Mouse (Mus musculus): ENCODE data around the gene Sgsm1. TPM values are rescaled to one million over a fixed set of nuclear protein-coding genes. Genes with fewer than 3 reads are reported as not detected.

The Sgsm1 gene
- polyA plus RNA-seq, 1 experiment, result 73.9 TPM

DNA sequence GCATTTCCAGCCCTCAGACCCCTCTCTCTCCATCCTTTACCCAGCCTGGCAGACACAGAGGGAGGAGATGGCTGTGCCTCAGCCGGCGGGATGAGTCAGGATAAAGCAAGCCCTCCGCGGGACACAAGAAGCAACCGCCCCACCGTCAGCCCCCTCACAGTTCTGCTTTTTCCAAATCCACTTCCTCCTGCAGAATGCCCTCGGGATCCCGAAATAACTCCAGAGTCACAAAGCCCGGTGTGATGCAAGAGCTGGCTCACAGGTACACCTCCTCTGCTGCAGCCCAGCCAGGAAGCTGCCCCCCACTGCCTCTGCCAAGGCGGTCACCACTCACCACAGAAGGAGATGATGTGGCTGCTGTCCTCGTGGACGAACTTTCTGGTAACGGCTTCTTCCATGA, 22.1 kb downstream of the Sgsm1 start:
- no peaks in the 10 kb centered on the region for H3K27me3 ChIP-seq (ENCODE audit: control insufficient read depth, insufficient read depth, low read length)
- DNase-seq, result peak; percentile 59

DNA sequence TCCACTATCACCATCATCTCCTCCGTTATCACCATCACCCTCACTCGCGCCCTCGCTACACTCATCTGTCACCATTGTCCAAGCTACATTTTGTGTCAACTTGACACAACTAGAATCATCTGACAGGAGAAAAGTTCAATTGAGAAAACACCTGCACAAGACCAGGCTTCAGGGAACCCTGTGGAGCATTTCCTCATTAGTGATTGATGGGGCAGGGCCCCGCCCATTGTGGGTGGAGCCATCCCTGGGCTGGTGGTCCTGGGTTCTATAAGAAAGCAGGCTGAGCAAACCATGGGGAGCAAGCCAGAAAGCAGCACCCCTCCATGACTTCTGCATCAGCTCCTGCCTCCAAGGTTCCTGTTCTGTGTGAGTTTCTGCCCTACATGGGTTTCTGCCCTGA, 22.8 kb downstream of the Sgsm1 start:
- Histone ChIP-seq H3K27ac (ENCODE audit: insufficient read depth, low read length) (peak overlapping the region; percentile 60; the same call in 1 of the 2 replicates), H3K4me1 (ENCODE audit: control insufficient read depth, insufficient read depth, low read length) (peaks cover 53% of the 10 kb centered on the region), H3K4me3 (replicated peaks; ENCODE audit: insufficient read depth, low read depth, low read length) (no peak overlapping the region), H3K27me3 (ENCODE audit: control insufficient read depth, insufficient read depth, low read length) (no peaks in the 10 kb centered on the region)
- no peak for DNase-seq
- TF ChIP-seq POLR2A (IDR thresholded peaks at IDR 0.05; ENCODE audit: borderline replicate concordance, insufficient read depth, low read length), result no peak
- WGBS, result 73% methylated on average over 5 of the region's 5 CpGs

More for the DNA sequence above, 22.1 kb downstream of the Sgsm1 start:
- H3K4me3 ChIP-seq (replicated peaks; ENCODE audit: insufficient read depth, low read depth, low read length), result no peak overlapping the region
- TF ChIP-seq CTCF (IDR thresholded peaks at IDR 0.05; ENCODE audit: borderline replicate concordance, insufficient read depth, low read depth, low read length), result no peak
- TF ChIP-seq POLR2A (IDR thresholded peaks at IDR 0.05; ENCODE audit: borderline replicate concordance, insufficient read depth, low read length), result no peak
- H3K4me1 ChIP-seq (ENCODE audit: control insufficient read depth, insufficient read depth, low read length), result peaks cover 60% of the 10 kb centered on the region
- H3K27ac ChIP-seq (ENCODE audit: insufficient read depth, low read length), result peak overlapping the region; percentile 60
- 30% methylated on average over 13 of the region's 13 CpGs for WGBS

DNA sequence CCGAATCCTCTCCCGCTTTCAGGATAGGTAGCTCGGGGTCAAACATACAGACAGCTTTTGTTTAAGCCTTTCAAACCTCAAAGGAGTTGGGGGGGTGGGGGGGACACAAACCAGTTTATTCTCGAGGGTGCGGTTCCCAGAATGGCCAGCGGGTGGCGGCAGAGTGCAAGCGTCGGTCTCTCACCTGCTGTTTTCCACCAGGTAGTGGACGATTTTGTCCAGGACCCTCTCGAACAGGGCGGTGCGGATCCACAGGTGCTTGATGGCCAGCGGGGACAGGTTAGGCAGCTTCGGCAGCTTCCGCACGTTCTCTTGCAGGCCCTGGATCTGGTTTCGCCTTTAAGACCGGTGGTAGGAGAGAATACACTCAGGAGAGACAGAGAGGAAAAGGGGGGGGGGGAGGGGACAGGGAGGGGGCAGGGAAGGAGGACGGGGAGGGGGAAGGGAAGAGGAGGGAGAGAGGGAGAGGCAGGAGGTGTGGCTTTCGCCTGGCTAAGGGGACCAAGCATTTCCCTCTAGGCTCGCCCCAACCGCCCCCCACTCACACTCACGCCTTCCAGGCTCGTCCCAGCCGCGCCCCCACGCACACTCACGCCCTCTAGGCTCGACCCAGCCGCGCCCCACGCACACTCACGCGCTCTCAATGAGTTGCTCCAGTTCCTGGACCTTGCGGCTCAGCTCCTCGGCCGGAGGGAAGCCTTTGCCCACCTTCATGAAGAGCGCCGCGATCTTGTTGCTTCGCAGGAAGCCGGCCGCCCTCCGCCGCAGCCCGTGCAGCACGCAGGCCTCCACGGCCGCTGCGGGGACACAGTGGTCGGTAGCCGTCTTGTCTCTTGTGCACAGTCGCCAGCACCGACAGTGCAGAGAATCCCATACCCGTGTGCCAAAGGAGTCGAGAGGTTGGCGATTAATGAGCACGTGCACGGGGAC, 23.7 kb downstream of the Sgsm1 start:
- TF ChIP-seq CTCF (IDR thresholded peaks at IDR 0.05; ENCODE audit: borderline replicate concordance, insufficient read depth, low read depth, low read length) (peak; percentile 80), POLR2A (IDR thresholded peaks at IDR 0.05; ENCODE audit: borderline replicate concordance, insufficient read depth, low read length) (no peak)
- DNase-seq, result peak; percentile 79 to 92
- WGBS, result 13% methylated on average over 58 of the region's 60 CpGs
- H3K4me3 ChIP-seq (replicated peaks; ENCODE audit: insufficient read depth, low read depth, low read length), result peak overlapping the region; percentile 39
- H3K27me3 ChIP-seq (ENCODE audit: control insufficient read depth, insufficient read depth, low read length), result no peaks in the 10 kb centered on the region
- H3K27ac ChIP-seq (ENCODE audit: insufficient read depth, low read length), result no peak overlapping the region
- peaks cover 44% of the 10 kb centered on the region for H3K4me1 ChIP-seq (ENCODE audit: control insufficient read depth, insufficient read depth, low read length)

DNA sequence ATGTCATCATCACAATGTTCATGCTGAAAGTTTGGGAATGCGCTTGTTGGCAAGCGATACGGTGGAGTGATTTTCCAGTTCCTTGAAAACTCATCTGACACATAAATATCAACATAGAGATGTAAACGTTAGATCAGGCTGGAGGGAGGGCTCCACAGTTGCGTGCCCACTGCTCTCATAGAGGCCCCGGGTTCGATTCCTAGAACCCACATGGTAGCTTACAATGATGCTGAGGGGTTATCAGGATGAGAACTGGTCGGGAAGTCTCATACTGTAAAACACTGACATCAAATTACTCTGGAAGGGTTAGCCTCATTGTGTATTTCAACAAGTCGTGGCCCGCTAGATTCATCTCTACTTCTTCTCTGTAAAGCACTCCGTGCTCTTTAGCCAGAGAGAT, 24.5 kb downstream of the Sgsm1 start:
- WGBS, result 77% methylated on average over 11 of the region's 11 CpGs

DNA sequence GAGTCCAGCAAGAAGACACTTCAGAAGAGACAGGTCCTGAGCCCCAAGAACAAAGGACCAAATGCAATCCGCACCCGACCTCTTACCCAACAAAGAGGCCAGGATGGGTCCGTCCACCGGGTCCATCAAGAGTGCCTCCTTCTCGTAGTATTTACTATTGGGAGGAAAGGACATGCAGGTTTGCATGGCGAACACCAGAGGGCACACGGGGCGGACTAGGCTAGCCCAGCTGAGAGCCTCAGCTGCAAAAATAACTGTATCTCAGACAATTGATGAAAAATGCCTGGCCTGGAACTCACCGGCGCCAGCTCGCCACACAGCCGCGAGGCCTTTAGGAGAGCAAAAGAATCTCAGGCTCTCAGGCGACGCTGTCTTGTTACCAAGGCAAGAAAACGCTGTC, 25.0 kb downstream of the Sgsm1 start:
- 65% methylated on average over 16 of the region's 16 CpGs for WGBS
- Histone ChIP-seq H3K4me3 (replicated peaks; ENCODE audit: insufficient read depth, low read depth, low read length) (no peak overlapping the region), H3K4me1 (ENCODE audit: control insufficient read depth, insufficient read depth, low read length) (peaks cover 37% of the 10 kb centered on the region), H3K27ac (ENCODE audit: insufficient read depth, low read length) (no peak overlapping the region), H3K27me3 (ENCODE audit: control insufficient read depth, insufficient read depth, low read length) (no peaks in the 10 kb centered on the region)
- peak; percentile 32; the same call in 1 of the 2 replicates for TF ChIP-seq CTCF (IDR thresholded peaks at IDR 0.05; ENCODE audit: borderline replicate concordance, insufficient read depth, low read depth, low read length)
- TF ChIP-seq POLR2A (IDR thresholded peaks at IDR 0.05; ENCODE audit: borderline replicate concordance, insufficient read depth, low read length), result no peak
- no peak for DNase-seq

More for the DNA sequence above, 24.5 kb downstream of the Sgsm1 start:
- Histone ChIP-seq H3K4me1 (ENCODE audit: control insufficient read depth, insufficient read depth, low read length) (peaks cover 43% of the 10 kb centered on the region), H3K4me3 (replicated peaks; ENCODE audit: insufficient read depth, low read depth, low read length) (no peak overlapping the region), H3K27ac (ENCODE audit: insufficient read depth, low read length) (no peak overlapping the region), H3K27me3 (ENCODE audit: control insufficient read depth, insufficient read depth, low read length) (no peaks in the 10 kb centered on the region)
- TF ChIP-seq CTCF (IDR thresholded peaks at IDR 0.05; ENCODE audit: borderline replicate concordance, insufficient read depth, low read depth, low read length), result no peak
- no peak for TF ChIP-seq POLR2A (IDR thresholded peaks at IDR 0.05; ENCODE audit: borderline replicate concordance, insufficient read depth, low read length)
- no peak for DNase-seq

DNA sequence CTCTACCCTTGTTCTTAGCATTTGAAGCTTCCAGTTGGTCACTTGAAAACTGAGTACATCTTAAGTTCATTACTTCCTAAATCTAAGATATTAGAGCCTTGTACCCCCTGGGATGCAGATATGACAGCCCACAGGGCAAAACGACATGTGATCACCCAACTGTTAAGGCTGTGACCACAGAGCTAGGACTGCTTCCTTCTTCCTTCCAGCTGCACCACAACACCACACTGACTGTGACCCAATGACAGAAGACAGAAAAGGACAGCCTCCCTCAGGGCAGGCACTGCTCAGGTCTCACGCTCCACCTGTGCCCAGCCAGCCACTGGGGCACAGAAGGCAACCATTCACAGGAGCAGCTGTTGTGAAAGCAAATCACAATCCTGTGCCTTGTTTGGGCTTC, 26.9 kb downstream of the Sgsm1 start:
- DNase-seq, result no peak
- TF ChIP-seq POLR2A (IDR thresholded peaks at IDR 0.05; ENCODE audit: borderline replicate concordance, insufficient read depth, low read length), result no peak

DNA sequence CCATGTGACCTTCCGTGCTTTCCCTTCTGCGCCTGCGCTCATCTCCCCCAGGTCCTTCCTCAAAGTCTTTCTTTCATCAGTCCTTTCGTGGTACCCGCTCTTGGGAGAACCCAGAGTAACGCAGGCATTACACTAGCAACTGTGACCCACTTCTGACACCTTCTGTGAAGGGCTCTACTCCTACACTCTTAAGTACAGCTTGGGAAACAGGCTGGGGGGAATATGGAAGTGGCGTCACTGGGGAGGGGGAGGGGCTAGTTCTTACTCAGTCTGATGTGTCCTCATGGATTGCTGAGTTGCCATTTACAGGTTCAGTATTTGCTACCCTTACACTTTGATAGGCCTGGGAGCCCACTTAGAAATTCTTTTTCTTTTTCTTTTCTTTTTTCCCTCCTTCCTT, 29.0 kb downstream of the Sgsm1 start:
- 54% methylated on average over 7 of the region's 7 CpGs for WGBS
- Histone ChIP-seq H3K4me3 (replicated peaks; ENCODE audit: insufficient read depth, low read depth, low read length) (no peak overlapping the region), H3K27ac (ENCODE audit: insufficient read depth, low read length) (no peak overlapping the region), H3K27me3 (ENCODE audit: control insufficient read depth, insufficient read depth, low read length) (no peaks in the 10 kb centered on the region), H3K4me1 (ENCODE audit: control insufficient read depth, insufficient read depth, low read length) (peaks cover 5% of the 10 kb centered on the region; the same call in 1 of the 2 replicates)
- TF ChIP-seq POLR2A (IDR thresholded peaks at IDR 0.05; ENCODE audit: borderline replicate concordance, insufficient read depth, low read length) (no peak), CTCF (IDR thresholded peaks at IDR 0.05; ENCODE audit: borderline replicate concordance, insufficient read depth, low read depth, low read length) (no peak)
- DNase-seq, result no peak

More for the DNA sequence above, 26.9 kb downstream of the Sgsm1 start:
- 64% methylated on average over 2 of the region's 2 CpGs for WGBS
- H3K27me3 ChIP-seq (ENCODE audit: control insufficient read depth, insufficient read depth, low read length), result no peaks in the 10 kb centered on the region
- H3K4me3 ChIP-seq (replicated peaks; ENCODE audit: insufficient read depth, low read depth, low read length), result no peak overlapping the region
- no peak overlapping the region for H3K27ac ChIP-seq (ENCODE audit: insufficient read depth, low read length)
- peaks cover 23% of the 10 kb centered on the region for H3K4me1 ChIP-seq (ENCODE audit: control insufficient read depth, insufficient read depth, low read length)

Data from cerebellum, adult 2 months (tissue).